Mouse (Mus musculus) hindbrain, embryonic 13.5 days (tissue): Measurements from ENCODE around the gene Smco2. TPM values are rescaled to one million over a fixed set of nuclear protein-coding genes. Genes with fewer than 3 reads are reported as not detected.

Experiments
- ATAC-seq: fragments of 200-750 bp; cut with Nextera tagmentation; 2 replicates; pipeline ENCODE4 v1.8.0; 2017; ENCODE audit warnings: moderate TSS enrichment; ENCODE audit not compliant: low FRiP score
- H3K27ac ChIP-seq: fragments of 300-500 bp; sonication (generic); 2 replicates; pipeline ENCODE4 v1.5.1; 2015; ENCODE audit warnings: inconsistent platforms, mild to moderate bottlenecking, moderate library complexity
- H3K27me3 ChIP-seq: fragments of 300-500 bp; sonication (generic); 2 replicates; pipeline ENCODE4 v1.6.1; 2015; ENCODE audit warnings: mild to moderate bottlenecking, inconsistent platforms
- H3K36me3 ChIP-seq: fragments of 300-500 bp; sonication (generic); 2 replicates; pipeline ENCODE4 v1.6.1; 2015; ENCODE audit warnings: mild to moderate bottlenecking, inconsistent platforms
- H3K4me1 ChIP-seq: fragments of 300-500 bp; sonication (generic); replicated peaks from 2 replicates; pipeline ENCODE4 v1.6.1; 2015; ENCODE audit warnings: inconsistent platforms
- H3K4me2 ChIP-seq: fragments of 300-500 bp; sonication (generic); 2 replicates; pipeline ENCODE4 v1.6.1; 2015; ENCODE audit warnings: inconsistent platforms, mild to moderate bottlenecking, moderate library complexity
- H3K4me3 ChIP-seq: fragments of 300-500 bp; sonication (generic); 2 replicates; pipeline ENCODE4 v1.5.1; 2015; ENCODE audit warnings: mild to moderate bottlenecking, inconsistent platforms
- H3K9ac ChIP-seq: fragments of 300-500 bp; sonication (generic); 2 replicates; pipeline ENCODE4 v1.6.1; 2015; ENCODE audit warnings: mild to moderate bottlenecking, inconsistent platforms
- H3K9me3 ChIP-seq: fragments of 300-500 bp; sonication (generic); 2 replicates; pipeline ENCODE4 v1.6.1; 2016; ENCODE audit warnings: inconsistent platforms
- WGBS: fragments of 180-500 bp; shearing (Covaris S2); methylation state at CpG from one replicate; pipeline ENCODE4 v1.1.7; 2015; 5-methylcytosine and 5-hydroxymethylcytosine counted together
- polyA plus RNA-seq: library from polyadenylated mRNA; unstranded; fragments of >200 nt; fragmentation: Nextera tagmentation; extraction: Ambion mirVana; gene quantifications from 2 replicates; pipeline ENCODE4 v1.2.1, GENCODE M21; 2015

Gene Smco2
- polyA plus RNA-seq, 1 experiment from 2014 or later, result not detected

- H3K27ac ChIP-seq, result 0 out of 2 replicates have a peak within 1 kb of the TSS, but pooled peaks have one; percentile 42
- peaks cover 20% of the 10 kb centered on the region; the same call in 1 of the 2 replicates for H3K4me1 ChIP-seq
- H3K4me2 ChIP-seq, result peak within 1 kb of the TSS; percentile 79
- no peaks in the 10 kb centered on the region for H3K36me3 ChIP-seq
- peak within 1 kb of the TSS; percentile 69 for H3K4me3 ChIP-seq
- ATAC-seq, result peak; percentile 97
- H3K9me3 ChIP-seq, result no peaks in the 10 kb centered on the region
- peak within 1 kb of the TSS; percentile 80 for H3K9ac ChIP-seq
- peaks cover 15% of the 10 kb centered on the region for H3K27me3 ChIP-seq
- under 1% methylated on average over 56 of the region's 80 CpGs for WGBS
Measured at GRCm38 (mm10) chr6:146887958-146888659, 38.2 kb downstream of the Smco2 start, which contains the start of gene Ppfibp1. TSS of gene Ppfibp1 (plus strand) at chr6:146888487.

- Histone ChIP-seq H3K4me1 (peaks cover 20% of the 10 kb centered on the region; the same call in 1 of the 2 replicates), H3K27ac (0 out of 2 replicates have a peak overlapping the region, but pooled peaks have one; percentile 42), H3K36me3 (no peaks in the 10 kb centered on the region), H3K4me2 (peak overlapping the region; percentile 79), H3K9me3 (no peaks in the 10 kb centered on the region), H3K27me3 (peaks cover 15% of the 10 kb centered on the region), H3K4me3 (peak overlapping the region; percentile 69), H3K9ac (peak overlapping the region; percentile 80)
- WGBS, result 10% methylated on average over 23 of the region's 26 CpGs
- ATAC-seq, result peak; percentile 80
Measured at GRCm38 (mm10) chr6:146888660-146889490, 39.0 kb downstream of the Smco2 start.

GRCm38 (mm10) chr6:146890215-146890614 lies 40.3 kb downstream of the Smco2 start:
- no peaks in the 10 kb centered on the region for H3K9me3 ChIP-seq
- peaks cover 20% of the 10 kb centered on the region; the same call in 1 of the 2 replicates for H3K4me1 ChIP-seq
- no peak overlapping the region for H3K4me3 ChIP-seq
- 45% methylated on average over 2 of the region's 2 CpGs for WGBS
- no peak for ATAC-seq
- H3K4me2 ChIP-seq, result no peak overlapping the region
- H3K36me3 ChIP-seq, result no peaks in the 10 kb centered on the region
- H3K9ac ChIP-seq, result no peak overlapping the region
- no peak overlapping the region for H3K27ac ChIP-seq
- peaks cover 18% of the 10 kb centered on the region for H3K27me3 ChIP-seq

- Histone ChIP-seq H3K4me1 (peaks cover 20% of the 10 kb centered on the region; the same call in 1 of the 2 replicates), H3K4me2 (0 out of 2 replicates have a peak overlapping the region, but pooled peaks have one; percentile 13), H3K4me3 (no peak overlapping the region), H3K9me3 (no peaks in the 10 kb centered on the region), H3K27ac (no peak overlapping the region), H3K36me3 (no peaks in the 10 kb centered on the region), H3K9ac (no peak overlapping the region), H3K27me3 (peaks cover 18% of the 10 kb centered on the region)
- no peak for ATAC-seq
Measured at GRCm38 (mm10) chr6:146890633-146891032, 40.7 kb downstream of the Smco2 start.

- 77% methylated on average over 2 of the region's 2 CpGs for WGBS
- Histone ChIP-seq H3K4me2 (no peak overlapping the region), H3K27ac (no peak overlapping the region), H3K9ac (no peak overlapping the region), H3K4me1 (0 out of 2 replicates have a peak, but pooled peaks cover 5% of the 10 kb centered on the region), H3K36me3 (no peaks in the 10 kb centered on the region), H3K9me3 (no peaks in the 10 kb centered on the region), H3K4me3 (no peak overlapping the region), H3K27me3 (peaks cover 15% of the 10 kb centered on the region)
- no peak for ATAC-seq
Measured at GRCm38 (mm10) chr6:146893890-146894289, 44.0 kb downstream of the Smco2 start.

GRCm38 (mm10) chr6:146898709-146899108 lies 48.8 kb downstream of the Smco2 start:
- H3K9me3 ChIP-seq, result no peaks in the 10 kb centered on the region
- no peak for ATAC-seq
- H3K9ac ChIP-seq, result no peak overlapping the region
- no peaks in the 10 kb centered on the region for H3K36me3 ChIP-seq
- 0 out of 2 replicates have a peak, but pooled peaks cover 3% of the 10 kb centered on the region for H3K27me3 ChIP-seq
- H3K4me2 ChIP-seq, result no peak overlapping the region
- H3K27ac ChIP-seq, result no peak overlapping the region
- H3K4me3 ChIP-seq, result no peak overlapping the region
- 87% methylated on average over 6 of the region's 6 CpGs for WGBS
- no peaks in the 10 kb centered on the region for H3K4me1 ChIP-seq

- H3K27ac ChIP-seq, result no peak overlapping the region
- WGBS, result 88% methylated on average over 2 of the region's 2 CpGs
Measured at GRCm38 (mm10) chr6:146899647-146900046, 49.7 kb downstream of the Smco2 start.

GRCm38 (mm10) chr6:146901929-146902328 lies 52.0 kb downstream of the Smco2 start:
- Histone ChIP-seq H3K9me3 (no peaks in the 10 kb centered on the region), H3K4me3 (no peak overlapping the region), H3K4me2 (no peak overlapping the region), H3K9ac (no peak overlapping the region), H3K27me3 (no peaks in the 10 kb centered on the region), H3K36me3 (no peaks in the 10 kb centered on the region), H3K4me1 (no peaks in the 10 kb centered on the region), H3K27ac (no peak overlapping the region)
- 95% methylated on average over 4 of the region's 4 CpGs for WGBS
- no peak for ATAC-seq

More at GRCm38 (mm10) chr6:146899647-146900046, 49.7 kb downstream of the Smco2 start:
- no peaks in the 10 kb centered on the region for H3K27me3 ChIP-seq
- H3K36me3 ChIP-seq, result no peaks in the 10 kb centered on the region
- no peak for ATAC-seq
- H3K9ac ChIP-seq, result no peak overlapping the region
- H3K9me3 ChIP-seq, result no peaks in the 10 kb centered on the region
- no peaks in the 10 kb centered on the region for H3K4me1 ChIP-seq
- no peak overlapping the region for H3K4me3 ChIP-seq
- H3K4me2 ChIP-seq, result no peak overlapping the region

- H3K9ac ChIP-seq, result no peak overlapping the region
- 76% methylated on average over 2 of the region's 2 CpGs for WGBS
Measured at GRCm38 (mm10) chr6:146903632-146904031, 53.7 kb downstream of the Smco2 start.

GRCm38 (mm10) chr6:146904707-146905106 lies 54.8 kb downstream of the Smco2 start:
- Histone ChIP-seq H3K4me3 (no peak overlapping the region), H3K9ac (no peak overlapping the region), H3K27ac (no peak overlapping the region), H3K4me2 (no peak overlapping the region), H3K4me1 (no peaks in the 10 kb centered on the region), H3K36me3 (no peaks in the 10 kb centered on the region), H3K27me3 (no peaks in the 10 kb centered on the region), H3K9me3 (no peaks in the 10 kb centered on the region)
- ATAC-seq, result no peak
- WGBS, result 87% methylated on average over 3 of the region's 3 CpGs

More at GRCm38 (mm10) chr6:146903632-146904031, 53.7 kb downstream of the Smco2 start:
- no peak for ATAC-seq
- Histone ChIP-seq H3K4me2 (no peak overlapping the region), H3K27ac (no peak overlapping the region), H3K4me3 (no peak overlapping the region), H3K36me3 (no peaks in the 10 kb centered on the region), H3K4me1 (no peaks in the 10 kb centered on the region), H3K9me3 (no peaks in the 10 kb centered on the region), H3K27me3 (no peaks in the 10 kb centered on the region)

- H3K27ac ChIP-seq, result no peak overlapping the region
- no peaks in the 10 kb centered on the region for H3K4me1 ChIP-seq
- 88% methylated on average over 3 of the region's 3 CpGs for WGBS
- no peaks in the 10 kb centered on the region for H3K27me3 ChIP-seq
- no peak overlapping the region for H3K9ac ChIP-seq
- no peaks in the 10 kb centered on the region for H3K9me3 ChIP-seq
- no peak overlapping the region for H3K4me2 ChIP-seq
- H3K36me3 ChIP-seq, result no peaks in the 10 kb centered on the region
- no peak overlapping the region for H3K4me3 ChIP-seq
- no peak for ATAC-seq
Measured at GRCm38 (mm10) chr6:146906000-146906786, 56.3 kb downstream of the Smco2 start.
